Mouse (Mus musculus) kidney, postnatal 4 days (tissue): ENCODE data around the gene Grcc10.
A peak's percentile ranks its signal among the peaks of the same experiment; 100 is the strongest.

Experiments
- DNase-seq, 2 experiments: peaks; one replicate each; pipeline ENCODE4 v3.0.0; 2021; ENCODE audit warnings: mixed read lengths in 2 of 2

The Grcc10 gene

DNA sequence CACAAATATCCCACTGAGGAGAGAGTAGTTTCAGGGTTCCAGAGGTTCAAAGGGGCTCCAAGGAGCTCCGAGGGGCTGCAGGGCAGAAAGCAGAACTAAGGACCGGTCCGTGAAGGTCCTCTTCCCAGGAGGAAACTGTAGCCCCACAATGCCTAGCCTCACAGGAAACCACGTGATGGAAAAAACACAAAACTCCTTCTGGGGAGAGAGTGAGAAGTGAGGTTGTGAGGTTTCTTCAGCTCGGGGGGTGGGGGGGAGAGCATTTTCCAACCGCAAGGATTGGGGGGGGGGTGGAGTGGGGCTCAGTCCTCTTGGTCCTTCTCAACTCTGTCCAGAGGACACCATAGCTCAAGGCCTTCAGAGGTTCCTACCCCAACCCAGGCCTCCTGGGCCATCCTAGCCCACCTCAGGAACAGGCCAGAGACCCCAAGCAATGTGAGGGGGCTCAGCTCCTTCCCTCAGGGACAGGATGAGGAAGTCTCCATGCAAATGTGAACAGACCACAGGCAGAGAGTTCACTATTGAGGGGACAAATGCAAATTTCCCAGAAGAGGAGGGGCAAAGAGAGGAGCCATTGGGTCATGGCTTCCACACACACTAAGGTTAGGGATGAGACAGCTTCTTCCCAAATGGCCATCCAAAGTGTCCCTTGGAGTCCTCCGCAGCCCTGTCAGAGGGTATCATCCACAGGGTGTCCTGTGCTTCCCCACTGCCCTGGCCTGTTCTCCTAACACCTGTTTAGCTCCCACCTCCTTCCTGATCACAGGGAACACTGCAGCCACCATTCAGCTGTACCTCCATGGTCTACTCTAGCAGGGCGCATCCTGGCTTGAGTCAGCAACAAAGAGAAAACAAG lies 11.1 kb downstream of the Grcc10 start:
- no peak for DNase-seq

DNA sequence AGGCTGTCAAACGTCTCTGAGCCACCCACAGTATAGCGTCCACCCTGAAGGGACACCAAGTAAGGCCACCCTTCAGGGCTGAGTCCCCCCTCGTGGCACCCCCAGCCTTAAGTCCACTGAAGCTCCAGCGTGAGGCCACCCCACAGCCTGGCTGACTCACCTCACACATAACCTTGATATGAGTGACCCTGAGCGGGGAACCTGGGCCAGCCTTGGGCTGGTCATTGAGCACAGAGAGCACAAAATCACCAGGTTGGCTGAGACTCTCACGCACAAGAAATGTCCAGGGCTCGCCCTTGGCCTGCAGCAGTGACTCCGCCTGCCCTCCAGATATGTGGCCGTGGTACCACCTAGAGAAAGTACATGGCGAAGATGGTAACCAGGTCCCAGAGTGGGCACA lies 12.6 kb downstream of the Grcc10 start:
- DNase-seq, result no peak

GRCm38 (mm10) chr6:124724472-124724871 lies 16.7 kb downstream of the Grcc10 start:
- DNase-seq, result no peak

DNA sequence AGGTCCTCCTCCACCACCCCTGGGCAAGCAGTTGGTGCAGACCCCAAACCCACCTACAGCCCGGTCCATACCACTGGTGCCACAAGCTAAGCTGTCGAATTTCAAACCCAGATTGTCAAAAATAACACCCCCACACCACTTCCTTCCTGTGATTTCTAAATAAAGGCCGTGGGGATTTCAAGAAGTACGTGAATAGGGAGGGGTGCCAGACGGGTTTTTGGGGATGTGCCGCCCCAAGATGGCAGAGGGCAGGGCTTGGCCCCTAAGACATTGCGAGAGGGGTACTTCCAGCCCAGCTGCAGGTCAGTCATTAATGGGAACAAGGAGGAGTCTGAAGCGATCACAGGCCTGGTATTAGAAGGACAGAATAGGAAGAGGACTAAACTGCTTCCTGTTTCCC lies 17.6 kb downstream of the Grcc10 start:
- no peak for DNase-seq

- no peak for DNase-seq
These were observed 18.2 kb downstream of the Grcc10 start for GRCm38 (mm10) chr6:124722876-124723473.

DNA sequence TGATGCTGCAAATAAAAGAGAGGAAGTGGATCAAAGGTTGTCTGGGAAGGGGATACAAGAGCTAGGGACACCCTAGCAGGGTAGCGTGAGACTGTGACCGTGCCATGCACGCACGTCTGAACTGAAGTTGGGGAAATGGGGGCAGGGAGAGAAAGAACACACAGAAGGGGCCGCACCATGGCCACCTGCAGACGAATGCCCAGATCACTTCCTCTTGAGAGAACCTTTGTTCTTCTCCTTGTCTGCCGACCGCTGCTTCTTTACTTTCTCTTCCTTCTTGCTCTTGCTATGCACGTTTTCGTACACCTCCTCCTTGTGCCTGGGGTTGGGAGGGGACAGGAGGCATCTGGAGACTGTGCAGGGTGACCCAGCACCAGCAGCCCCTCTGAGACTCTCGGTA lies 20.3 kb downstream of the Grcc10 start:
- no peak for DNase-seq

DNA sequence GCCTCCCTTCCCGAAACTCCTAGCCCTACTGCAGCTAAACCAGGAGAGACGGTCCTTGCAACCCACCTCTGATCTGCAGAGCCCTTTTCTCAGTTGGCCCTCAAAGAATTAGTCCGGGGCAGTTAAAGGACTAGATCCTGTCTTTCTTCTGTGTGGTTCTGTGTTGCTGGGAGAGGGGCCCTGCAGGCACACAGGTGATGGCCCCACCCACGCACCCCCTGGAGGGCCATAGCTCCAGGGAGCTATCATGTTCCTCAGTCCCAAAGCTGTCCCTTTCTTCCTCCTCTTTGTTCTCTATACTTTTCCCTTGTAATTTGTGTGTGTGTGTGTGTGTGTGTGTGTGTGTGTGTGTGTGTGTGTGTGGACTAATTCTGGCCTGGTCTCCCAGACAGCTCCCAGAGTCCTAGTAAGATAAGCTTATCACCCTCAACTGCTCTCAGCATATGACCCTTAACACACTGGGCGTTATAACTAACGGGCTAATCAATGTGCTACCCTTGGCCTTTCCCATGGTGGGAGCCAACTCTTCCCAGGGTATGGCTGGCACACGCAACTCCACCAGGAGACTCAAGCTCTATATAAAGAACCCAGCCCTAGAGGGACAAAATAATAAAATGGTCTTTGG lies 21.7 kb downstream of the Grcc10 start:
- no peak for DNase-seq

- peak; percentile 63 to 77 for DNase-seq
These were observed 22.5 kb downstream of the Grcc10 start for GRCm38 (mm10) chr6:124718703-124719102.

GRCm38 (mm10) chr6:124717968-124718367 lies 23.2 kb downstream of the Grcc10 start:
- DNase-seq, result no peak

DNA sequence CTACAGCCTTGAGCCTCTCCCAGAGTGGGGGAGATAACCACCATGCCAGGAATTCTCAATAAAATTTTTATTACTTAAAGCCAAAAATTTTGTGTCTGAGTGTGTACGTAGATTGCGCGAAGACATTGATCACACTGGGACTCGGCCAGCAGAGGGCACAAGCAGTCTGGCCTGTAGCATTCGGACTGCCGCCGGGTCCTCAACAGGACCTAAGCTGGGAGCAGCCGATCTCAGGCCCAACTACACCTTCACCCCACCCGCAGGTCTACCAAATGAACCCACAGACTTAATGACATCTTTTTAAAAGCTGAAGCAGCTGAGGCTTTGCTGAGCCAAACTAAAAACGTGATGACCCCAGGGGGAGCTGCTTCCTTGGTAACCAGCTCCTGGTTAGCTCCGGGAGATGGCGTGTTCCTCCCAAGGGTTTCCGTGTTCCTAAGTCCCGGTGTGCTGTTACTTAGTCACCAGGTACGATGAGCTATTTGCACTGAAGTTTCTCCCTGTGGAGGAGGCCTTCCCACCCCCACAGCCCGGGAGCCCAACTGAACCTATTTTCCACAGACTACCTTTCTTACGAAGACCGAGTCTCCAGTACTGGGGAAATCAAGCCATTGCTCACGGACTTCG lies 24.2 kb downstream of the Grcc10 start:
- DNase-seq, result peak; percentile 71 to 78

GRCm38 (mm10) chr6:124712918-124713317 lies 28.3 kb downstream of the Grcc10 start:
- no peak for DNase-seq

DNA sequence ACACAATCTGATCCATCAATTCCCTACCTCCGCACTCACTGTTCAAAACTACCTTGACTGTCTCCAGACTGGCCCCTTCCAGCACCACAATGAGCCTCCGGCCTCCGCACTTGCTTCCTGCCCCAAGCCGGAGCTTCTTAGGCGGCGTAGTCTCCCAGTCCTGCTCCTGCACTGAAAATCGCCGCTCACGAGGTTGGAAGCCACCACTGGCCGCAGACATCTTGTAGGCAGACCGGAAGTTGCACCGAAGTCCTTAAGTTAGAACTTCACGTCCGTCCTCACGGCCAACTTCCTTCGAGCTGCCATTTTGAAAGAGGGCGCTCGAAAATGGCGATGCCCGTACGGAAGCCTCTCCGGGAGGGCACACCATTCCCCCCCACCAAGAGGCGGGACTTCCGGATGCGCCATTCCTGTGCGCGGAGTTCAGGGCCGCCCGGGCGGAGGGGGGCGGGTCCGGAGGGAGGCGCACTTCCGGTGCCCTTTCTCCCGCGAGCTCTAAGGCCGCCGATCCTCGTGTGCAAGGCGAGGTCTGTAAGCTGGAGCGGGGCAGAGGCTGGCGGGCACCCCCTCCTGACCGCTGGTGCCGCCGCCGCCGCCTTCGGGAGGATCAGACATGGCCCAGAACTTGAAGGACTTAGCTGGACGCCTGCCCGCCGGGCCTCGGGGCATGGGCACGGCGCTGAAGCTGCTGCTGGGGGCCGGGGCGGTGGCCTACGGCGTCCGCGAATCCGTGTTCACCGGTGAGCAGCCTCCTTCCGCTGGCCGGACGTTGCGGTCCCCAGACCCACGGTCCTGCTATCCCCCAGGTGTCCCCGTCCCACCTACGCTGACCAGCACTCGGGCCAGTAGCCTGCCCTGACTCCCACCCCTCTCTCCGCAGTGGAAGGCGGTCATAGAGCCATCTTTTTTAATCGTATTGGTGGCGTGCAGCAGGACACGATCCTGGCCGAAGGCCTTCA lies 29.1 kb downstream of the Grcc10 start, which contains the start of the genes Emg1 and Phb2:
Gene Emg1 (minus strand): TSS at position 355 of the 959 bp plus-strand sequence.
Gene Phb2 (plus strand): TSS at position 513 of the 959 bp plus-strand sequence.
- peak; percentile 99 for DNase-seq

- no peak for DNase-seq
These were observed 32.8 kb downstream of the Grcc10 start for GRCm38 (mm10) chr6:124708289-124708889.

DNA sequence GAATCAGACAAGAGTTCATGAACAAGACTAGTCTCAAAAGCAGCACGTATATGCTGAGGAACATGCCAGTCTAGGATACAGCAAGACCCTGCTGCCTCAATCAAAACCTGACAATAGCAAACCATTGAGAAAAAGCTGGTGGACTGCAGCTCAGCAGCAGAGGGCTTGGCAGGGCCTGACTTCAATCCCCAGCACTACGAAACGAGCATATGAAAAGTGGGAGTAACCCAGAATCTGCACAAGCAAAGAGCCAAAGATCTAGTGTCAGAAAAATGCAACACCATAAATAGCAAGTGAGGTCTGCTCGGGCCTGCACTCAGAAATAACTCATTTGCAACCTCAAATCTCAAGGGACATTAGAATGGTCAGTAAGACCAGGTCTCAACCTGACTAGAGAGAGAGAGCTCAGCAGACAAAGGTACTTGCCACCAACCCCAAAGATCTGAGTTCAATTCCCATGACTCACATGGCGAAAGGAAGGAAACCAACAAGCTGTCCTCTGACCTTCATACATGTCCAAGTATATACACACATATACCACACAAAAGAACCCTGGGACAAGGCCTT lies 35.0 kb downstream of the Grcc10 start:
- no peak for DNase-seq

DNA sequence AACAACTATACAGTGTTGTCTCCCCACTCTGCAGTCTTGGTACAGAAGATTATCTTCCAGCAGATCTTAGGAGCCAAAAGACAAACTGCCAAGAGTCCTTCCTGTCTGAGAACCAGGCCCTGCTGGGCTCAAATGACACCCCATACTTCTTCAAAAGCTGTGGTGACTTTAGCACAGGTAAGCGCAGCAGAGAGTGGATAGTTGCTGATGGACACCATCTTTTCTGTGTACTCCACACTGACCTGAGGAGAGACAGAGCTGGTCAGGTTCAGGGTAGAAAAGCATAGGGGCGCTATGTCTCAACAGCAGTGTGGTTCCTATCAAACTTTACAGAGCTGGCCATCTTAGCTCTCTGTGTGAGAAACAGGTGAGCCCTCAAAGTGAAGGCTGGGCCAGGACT lies 36.8 kb downstream of the Grcc10 start:
- DNase-seq, result no peak

GRCm38 (mm10) chr6:124703789-124704188 lies 37.4 kb downstream of the Grcc10 start:
- no peak for DNase-seq

- DNase-seq, result peak; percentile 84 to 86
These were observed 38.4 kb downstream of the Grcc10 start for GRCm38 (mm10) chr6:124702784-124703103.

- DNase-seq, result no peak
These were observed 38.9 kb downstream of the Grcc10 start for GRCm38 (mm10) chr6:124702102-124702783.

DNA sequence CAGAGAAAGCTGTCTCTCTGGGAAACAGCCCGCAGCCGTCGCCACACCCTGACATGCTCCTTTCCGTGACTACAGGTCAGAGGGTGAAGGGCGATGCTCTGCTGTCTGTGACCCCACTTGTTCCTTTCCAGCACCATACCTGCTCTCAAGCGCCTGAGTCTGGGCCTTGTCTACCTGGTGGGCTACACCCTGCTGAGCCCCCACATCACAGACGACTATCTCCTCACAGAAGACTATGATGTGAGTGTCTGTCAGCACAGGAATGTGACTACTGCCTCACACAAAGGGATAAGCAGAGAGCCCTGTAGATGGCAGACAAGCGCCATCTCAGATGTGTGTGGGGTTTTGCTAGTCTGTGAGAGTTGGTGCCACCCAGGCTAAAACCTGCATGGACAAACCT lies 39.8 kb downstream of the Grcc10 start:
- peak; percentile 35 to 55 for DNase-seq

DNA sequence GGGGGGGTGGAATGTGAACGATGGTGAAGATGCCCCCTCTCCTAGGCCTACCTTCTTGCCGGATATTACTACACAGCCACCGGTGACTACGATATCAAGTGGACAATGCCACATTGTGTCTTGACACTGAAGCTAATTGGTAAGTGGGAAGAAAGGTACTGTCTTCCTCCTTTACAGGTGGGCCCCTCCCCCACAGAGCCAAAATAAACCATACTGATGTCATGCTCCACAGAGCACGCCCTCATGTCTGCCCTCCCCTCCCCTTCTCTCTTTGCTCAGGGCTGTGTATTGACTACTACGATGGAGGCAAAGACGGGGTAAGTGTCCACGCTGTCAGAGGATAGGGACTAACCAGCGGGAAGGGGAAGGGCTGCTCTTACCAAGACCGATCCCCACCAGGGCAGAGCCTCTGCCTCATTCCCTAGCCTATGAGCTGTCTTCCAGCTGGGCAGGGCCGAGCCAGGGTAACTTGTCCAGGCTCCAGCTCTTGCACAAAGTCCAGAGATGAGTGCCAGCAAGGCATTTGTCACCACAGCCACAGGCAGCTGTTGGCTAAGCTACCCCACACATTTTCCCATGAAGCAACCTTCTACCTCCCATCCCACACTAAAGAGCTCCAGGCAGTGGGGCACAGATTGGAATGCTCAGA lies 41.1 kb downstream of the Grcc10 start:
- peak; percentile 31 to 48 for DNase-seq
